Mouse (Mus musculus) bone marrow, adult 2 months (tissue): ENCODE results near the gene Itpa. TPM values are rescaled to one million over a fixed set of nuclear protein-coding genes. Genes with fewer than 3 reads are reported as not detected.

Source experiments
- H3K27ac ChIP-seq: fragments of 200-500 bp; 2 replicates; pipeline ENCODE4 v1.5.1; 2012; ENCODE audit warnings: low read depth, mild to moderate bottlenecking, control low read depth, inconsistent platforms, low read length; ENCODE audit not compliant: control insufficient read depth, poor library complexity, insufficient read depth
- H3K4me1 ChIP-seq: fragments of 200-500 bp; 2 replicates; pipeline ENCODE4 v1.6.1; 2011; ENCODE audit warnings: low read length; ENCODE audit not compliant: control insufficient read depth, insufficient read depth
- H3K4me3 ChIP-seq: fragments of 200-500 bp; replicated peaks from 2 replicates; pipeline ENCODE3; 2011; ENCODE audit warnings: mild to moderate bottlenecking, low read depth, low read length, control low read depth; ENCODE audit not compliant: control insufficient read depth
- CTCF ChIP-seq: fragments of 200-500 bp; IDR thresholded peaks from 2 replicates; pipeline ENCODE4 v1.5.1; 2011; ENCODE audit warnings: low read length, control low read depth; ENCODE audit not compliant: control insufficient read depth, insufficient read depth
- POLR2A ChIP-seq: fragments of 200-500 bp; IDR thresholded peaks from 2 replicates; pipeline ENCODE4 v1.6.1; 2011; ENCODE audit warnings: low read depth, mild to moderate bottlenecking, control low read depth, low read length, borderline replicate concordance; ENCODE audit not compliant: control insufficient read depth
- WGBS: fragments of 180-500 bp; shearing (Covaris S2); methylation state at CpG from one replicate; pipeline ENCODE4 v1.1.7; 2018; 5-methylcytosine and 5-hydroxymethylcytosine counted together
- polyA plus RNA-seq: library from polyadenylated mRNA; stranded (reverse); fragments of >200 nt; gene quantifications from 2 replicates; pipeline ENCODE4 v1.2.4, GENCODE M21; 2011; ENCODE audit warnings: low replicate concordance; ENCODE audit not compliant: missing spikeins, insufficient read depth, insufficient read length

Itpa gene
- polyA plus RNA-seq, 1 experiment, result 42.3 TPM

DNA sequence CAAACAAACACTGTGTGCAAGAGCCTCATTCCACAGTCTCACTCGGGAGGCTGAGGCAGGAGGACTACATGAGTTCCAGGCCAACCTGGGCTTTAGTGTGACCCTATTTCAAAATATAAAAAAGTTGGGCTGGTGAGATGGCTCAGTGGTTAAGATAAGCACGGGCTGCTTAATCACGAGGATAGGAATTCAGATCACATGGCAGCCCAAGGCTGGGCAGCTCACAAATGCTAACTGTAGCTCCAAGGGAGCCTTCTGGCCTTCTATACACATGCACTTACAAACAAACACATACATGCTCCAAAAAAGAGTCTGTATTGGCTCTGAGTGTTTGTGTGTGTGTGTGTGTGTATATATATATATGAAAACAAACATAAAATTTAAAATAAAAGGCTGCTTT is 26.2 kb downstream of the Itpa start:
- Histone ChIP-seq H3K4me3 (no peak overlapping the region), H3K27ac (no peak overlapping the region), H3K4me1 (no peaks in the 10 kb centered on the region)
- 42% methylated on average over 3 of the region's 3 CpGs for WGBS
- TF ChIP-seq POLR2A (no peak), CTCF (no peak)

DNA sequence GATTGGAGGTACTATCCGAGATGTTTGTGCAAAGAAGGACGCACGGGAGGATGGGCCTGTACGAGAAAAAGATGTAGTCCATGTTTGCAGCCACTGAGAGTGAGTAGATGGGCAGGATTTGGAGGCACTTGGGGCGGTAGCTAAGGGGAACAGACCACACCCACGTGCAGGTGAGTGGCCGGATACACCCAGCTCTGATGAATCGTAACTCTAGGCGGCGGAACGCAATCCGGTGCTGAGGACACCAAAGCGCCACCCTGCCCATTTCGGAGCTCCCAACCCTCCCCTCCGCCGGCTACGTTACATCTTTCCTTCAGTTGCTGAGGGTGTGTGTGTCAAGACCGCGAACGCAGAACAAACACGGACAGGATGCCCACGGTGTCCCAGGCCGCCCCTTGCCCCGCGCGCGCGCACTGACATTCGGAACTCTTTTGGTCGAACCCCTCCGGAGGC is 29.3 kb downstream of the Itpa start:
- WGBS, result 1% methylated on average over 31 of the region's 31 CpGs
- no peak overlapping the region for H3K27ac ChIP-seq

DNA sequence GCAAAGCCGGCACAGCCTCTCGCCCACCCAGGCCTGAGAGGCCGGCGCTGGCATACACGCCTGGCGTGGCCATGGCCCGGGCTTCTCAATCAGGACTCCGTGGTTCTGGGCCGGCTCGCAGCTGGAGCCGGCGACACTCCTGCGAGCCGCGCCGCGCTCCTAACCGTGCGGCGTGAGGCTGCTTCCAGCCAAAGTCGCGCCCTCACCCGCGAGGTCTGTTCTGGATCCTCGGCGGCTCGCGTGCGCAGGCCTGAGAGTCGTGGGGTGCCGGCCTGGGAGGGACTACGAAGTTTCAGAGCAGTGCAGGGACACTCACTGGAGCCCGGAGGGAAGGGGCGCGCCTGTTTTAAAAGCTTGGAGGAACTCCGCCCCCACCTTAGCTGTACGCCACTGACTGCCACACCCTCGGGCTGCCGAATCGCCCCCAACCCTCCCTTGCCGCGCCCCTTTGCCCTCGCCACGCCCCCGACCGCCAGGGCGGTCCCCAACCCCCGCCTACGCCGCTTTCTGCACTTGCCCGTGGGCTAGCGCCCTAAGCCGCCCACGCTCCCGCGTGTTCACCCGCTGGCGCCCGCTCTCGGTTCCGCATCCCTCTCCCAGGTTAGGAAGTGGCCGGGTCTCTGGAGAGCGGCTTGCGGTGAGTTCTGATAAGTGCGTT is 29.9 kb downstream of the Itpa start, which contains the start of gene Slc4a11:
Gene Slc4a11, minus strand, starts transcription at position 367 of the 658 bp plus-strand sequence.
- H3K27ac ChIP-seq, result no peak within 1 kb of the TSS
- under 1% methylated on average over 65 of the region's 65 CpGs for WGBS
- H3K4me1 ChIP-seq, result no peaks in the 10 kb centered on the region
- TF ChIP-seq CTCF, result no peak
- TF ChIP-seq POLR2A, result no peak; the same call in 1 of the 2 replicates
- peak within 1 kb of the TSS; percentile 14 for H3K4me3 ChIP-seq

More for the DNA sequence above, 29.3 kb downstream of the Itpa start:
- Histone ChIP-seq H3K4me3 (peak overlapping the region; percentile 8), H3K4me1 (no peaks in the 10 kb centered on the region)
- no peak for TF ChIP-seq CTCF
- no peak for TF ChIP-seq POLR2A

DNA sequence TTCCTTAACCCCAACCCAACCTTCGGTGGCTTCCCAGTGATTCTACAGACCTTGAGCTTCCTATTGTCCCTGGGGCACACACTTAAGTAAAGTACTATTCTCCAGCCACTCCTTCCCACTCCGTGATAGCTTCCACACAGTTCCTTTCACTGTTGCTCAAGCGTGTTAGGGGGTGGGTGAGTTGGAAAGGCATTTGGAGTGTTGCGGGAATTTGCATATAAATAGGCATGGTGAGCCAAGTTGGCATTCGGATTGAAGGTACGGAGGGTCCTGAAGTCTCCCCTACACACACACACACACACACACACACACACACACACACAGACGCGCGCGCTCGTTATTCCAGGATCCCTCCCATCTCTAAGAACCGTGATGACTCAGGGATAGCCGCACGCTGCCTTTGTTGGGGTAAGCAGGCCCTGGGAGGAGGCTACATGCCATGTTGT is 30.4 kb downstream of the Itpa start:
- Histone ChIP-seq H3K4me3 (no peak overlapping the region), H3K27ac (no peak overlapping the region), H3K4me1 (no peaks in the 10 kb centered on the region)
- no peak for TF ChIP-seq POLR2A
- TF ChIP-seq CTCF, result no peak
- 37% methylated on average over 14 of the region's 14 CpGs for WGBS

DNA sequence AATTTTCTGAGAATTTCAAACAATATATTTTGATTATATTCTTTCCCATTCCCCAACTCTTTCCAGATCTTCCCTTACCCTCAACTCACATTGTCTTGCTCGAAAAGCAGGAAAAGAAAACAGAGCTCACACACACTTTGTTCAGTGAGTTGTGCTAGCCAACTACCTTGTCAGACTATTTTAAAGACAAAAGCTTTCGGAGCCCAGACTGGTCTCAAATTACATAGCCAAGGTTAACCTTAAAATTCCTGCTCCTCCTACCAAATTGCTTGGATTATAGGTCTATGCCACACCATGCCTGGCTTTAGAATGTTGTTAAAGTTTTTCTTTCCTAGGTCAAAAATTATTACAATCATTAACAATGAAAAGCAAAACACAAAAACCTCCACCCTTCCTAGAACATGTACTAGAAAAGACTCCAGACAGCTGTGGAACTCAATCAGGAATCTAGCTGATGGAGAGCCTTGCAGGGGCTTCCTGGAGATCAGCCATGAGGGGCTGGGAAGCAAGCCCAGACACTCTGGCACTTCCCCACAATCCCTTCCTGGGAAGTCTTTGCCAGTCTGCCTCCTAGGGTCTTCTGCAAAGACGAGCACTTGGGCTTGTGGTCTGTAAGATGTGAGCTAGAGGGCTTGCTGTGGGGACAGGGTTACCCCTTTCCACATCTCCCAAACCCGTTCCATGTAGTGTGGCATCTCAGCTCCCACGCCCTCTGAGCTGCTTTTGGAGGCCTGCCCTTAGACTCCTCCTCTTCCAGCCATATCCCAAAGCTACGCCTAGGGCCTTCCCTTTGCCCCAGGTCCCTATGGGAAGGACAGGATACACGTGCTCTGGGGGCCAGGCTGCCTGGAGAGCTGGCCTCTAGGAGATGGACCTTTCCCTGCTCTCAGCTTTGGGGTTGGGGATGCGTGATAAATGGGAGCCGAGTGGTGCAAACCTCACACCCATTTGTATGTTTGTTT is 36.9 kb downstream of the Itpa start:
- no peak overlapping the region for H3K4me3 ChIP-seq
- peaks cover 1% of the 10 kb centered on the region for H3K4me1 ChIP-seq
- H3K27ac ChIP-seq, result no peak overlapping the region
- TF ChIP-seq CTCF (no peak), POLR2A (no peak)
- WGBS, result 73% methylated on average over 9 of the region's 9 CpGs

DNA sequence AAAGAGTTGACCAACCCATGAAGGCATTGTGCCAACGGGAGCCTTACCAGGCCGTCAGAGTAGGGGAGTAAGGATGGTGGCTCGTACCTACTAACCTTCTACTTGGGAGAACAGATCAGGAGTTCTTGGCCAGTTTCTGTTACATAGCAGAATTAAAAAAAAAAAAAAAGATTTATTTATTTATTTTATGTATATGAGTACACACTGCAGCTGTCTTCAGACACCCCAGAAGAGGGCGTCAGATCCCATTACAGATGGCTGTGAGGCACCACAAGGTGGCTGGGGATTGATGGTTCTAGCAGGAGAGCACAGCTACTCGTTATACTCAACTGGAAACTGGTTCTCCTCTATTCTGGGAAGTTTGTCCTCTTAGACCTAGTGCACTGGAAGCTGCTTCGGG is 37.8 kb downstream of the Itpa start:
- 79% methylated on average over 6 of the region's 6 CpGs for whole genome bisulfite sequencing

DNA sequence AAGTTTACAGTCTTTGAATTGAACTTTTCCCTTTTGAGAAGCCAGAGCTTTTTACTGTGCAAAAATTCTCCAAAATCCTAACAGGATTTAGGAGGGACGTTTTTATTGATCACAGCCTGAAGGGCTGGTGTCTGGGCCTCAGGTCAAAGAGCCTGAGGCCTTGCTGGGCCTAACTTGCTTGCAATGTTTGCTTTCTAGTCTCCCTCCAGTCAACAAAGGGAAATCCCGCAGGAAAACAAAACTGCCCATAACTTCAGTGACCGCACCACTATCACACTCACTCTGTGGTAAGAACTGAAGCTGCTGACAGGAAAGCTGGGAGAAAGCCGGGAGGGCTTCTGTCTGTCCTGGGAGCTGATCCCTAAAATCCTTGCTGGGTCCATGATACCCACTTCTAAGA is 39.2 kb downstream of the Itpa start:
- peaks cover 1% of the 10 kb centered on the region for H3K4me1 ChIP-seq
- TF ChIP-seq CTCF (no peak), POLR2A (no peak)
- WGBS, result 86% methylated on average over 4 of the region's 4 CpGs
- no peak overlapping the region for H3K4me3 ChIP-seq
- H3K27ac ChIP-seq, result no peak overlapping the region

More for the DNA sequence above, 37.8 kb downstream of the Itpa start:
- Histone ChIP-seq H3K27ac (no peak overlapping the region), H3K4me1 (peaks cover 1% of the 10 kb centered on the region), H3K4me3 (no peak overlapping the region)
- TF ChIP-seq CTCF (no peak), POLR2A (no peak)

DNA sequence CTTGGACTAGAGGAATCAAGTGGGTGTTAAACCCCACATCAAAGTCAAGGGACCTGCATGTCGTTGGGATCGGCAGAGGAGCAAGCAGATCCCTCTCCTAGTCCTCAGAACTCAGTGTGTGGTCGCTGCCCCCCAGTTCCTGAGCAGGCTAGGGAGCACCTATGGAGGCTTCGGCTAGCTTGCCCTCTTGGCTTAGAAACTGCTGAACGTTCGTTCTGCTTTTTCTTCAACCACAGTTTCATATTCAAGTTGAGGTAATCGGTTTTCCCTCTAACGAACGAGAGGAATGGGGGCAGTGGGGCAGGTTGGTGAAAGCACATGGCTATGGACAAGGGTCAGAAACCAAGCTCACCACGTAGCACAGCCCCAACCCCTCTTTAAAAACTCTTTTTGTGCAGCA is 39.6 kb downstream of the Itpa start:
- WGBS, result 8% methylated on average over 10 of the region's 10 CpGs
- no peak for TF ChIP-seq POLR2A
- Histone ChIP-seq H3K27ac (no peak overlapping the region), H3K4me3 (no peak overlapping the region), H3K4me1 (peaks cover 1% of the 10 kb centered on the region)
